Mouse (Mus musculus) urinary bladder, postnatal 10 days (tissue): ENCODE results near the gene Fscn2.

ENCODE experiments used
- DNase-seq: peaks from one replicate; pipeline ENCODE4 v3.0.0; 2022; ENCODE audit warnings: low spot score

Gene Fscn2

DNA sequence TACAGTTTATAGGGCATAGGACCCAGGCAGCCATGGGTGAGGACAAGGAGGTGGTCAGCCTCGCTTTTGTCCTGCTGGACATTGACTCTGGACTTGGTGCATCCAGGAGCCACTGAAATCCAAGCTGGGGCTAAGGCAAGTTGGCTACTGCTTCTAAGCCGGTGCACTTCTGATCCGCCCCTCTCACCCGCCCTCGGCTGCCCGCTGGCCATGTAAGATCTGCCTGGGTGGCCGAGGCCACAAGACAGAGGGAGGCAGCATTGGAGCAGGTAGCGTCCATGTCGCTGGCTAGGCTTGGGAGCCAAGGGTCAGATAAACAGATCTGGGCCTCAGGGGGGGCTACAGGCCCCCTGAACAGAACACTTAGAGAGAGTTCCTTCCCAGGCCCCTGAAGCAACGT lies at the start of gene Fscn2:
Gene Fscn2 (plus strand): TSS at position 240 of the 400 bp plus-strand sequence.
- no peak for DNase-seq

DNA sequence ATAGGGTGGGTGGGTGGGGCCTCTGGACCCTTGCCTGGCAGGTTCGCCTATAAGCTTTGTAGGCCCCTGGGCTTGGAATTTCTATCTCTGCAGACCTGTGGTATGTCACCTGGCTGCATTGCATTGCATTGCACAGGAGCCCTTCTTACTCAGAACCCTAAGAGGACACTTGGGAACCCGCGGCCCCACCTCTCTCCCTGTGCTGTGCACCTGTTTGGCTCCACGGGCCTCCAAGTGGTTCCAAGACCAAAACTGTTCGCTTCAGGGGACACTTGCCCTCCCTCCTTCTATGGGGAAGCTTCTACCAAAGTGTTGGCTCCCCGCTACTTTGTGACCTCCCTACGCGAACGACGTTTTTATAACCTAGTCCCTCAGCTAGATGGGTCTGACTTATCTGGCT lies 49.8 kb upstream of the Fscn2 start:
- DNase-seq: peak; percentile 9

DNA sequence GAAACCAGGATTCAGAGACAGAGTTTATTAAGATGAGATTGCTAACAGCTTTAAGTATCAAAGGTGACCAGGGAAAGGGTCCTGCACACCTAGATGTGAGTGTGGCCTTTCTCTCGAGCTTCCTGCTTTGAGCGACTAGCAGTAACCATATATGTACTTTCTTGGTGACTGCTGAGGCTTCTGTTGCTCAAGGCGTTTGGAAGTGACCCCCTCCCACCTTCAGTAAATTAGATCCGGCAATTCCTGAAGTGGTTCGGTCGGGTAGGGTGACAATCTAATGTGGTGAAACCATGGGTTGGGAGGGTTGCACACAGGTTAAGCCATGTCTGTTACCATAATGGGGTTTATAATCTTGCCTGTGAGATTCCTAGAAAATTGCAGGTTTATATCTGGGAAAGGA lies 49.3 kb upstream of the Fscn2 start:
- no peak for DNase-seq

DNA sequence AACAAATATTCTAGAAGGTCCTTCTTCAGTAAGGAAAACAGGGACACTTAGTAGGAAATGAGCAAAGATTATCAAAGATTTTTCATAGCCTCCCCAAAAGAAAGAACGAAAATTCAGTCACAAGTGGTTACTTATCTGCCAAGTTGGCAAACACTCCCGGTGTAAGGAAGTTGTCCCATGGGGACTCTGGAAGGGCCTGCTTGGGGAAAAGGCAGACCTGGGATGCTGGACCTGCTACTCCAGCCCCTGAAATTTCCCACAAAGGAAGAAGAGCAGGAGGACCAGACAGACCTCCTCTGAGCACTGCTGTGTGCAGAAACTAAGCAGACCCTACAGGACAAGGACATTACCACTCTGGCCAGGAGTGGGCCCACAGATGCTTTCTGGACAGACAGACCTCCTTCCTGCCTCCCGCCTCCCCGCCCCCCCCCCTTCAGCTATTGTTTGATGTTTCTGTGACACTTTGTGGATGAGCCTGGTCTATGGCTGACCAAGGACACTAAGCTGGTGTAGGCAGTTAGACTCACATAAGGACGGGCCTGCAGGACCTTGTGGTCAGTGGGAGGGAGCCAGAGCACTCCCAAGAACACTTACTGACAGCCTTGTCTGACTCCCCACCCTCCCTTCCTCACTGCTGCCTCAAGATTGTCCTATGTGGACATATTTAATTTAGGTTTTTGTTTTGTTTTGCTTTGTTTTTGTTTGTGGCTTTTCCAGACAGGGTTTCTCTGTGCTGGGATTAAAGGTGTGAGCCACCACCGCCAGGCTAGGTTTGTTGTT lies 47.2 kb upstream of the Fscn2 start:
- DNase-seq: no peak

DNA sequence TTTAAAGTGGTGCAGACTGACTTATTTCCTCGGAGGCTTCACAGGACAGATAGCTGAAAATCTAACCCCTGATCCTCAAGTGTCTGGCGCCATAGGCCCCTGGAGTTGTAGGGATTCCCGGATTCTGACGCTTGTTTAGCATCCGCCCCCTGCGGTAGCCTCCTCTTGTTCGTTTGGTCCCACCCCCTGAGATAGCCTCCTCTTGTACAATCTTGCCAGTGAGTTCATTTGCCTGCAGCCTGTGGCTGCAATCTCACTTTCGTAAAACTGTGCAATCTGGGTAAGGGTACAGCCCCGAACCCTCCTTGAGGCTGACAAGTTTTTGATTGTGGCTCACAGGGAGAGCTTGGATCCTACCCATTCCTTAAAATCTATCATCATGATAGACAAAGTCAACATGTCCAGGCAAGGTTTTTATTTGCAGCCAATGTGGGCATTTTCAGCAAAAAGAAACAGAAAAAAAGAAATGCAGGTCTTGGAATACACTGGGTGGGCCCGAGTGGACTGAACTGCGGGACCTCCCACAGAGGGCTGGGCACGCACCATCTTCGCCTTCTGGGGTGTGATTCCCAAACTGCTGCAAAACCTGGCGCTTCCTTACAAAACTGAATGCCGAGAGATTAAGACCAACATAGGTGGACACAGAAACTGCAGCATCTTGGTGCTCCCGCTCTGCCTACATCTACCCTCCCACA lies 46.5 kb upstream of the Fscn2 start:
- no peak for DNase-seq

DNA sequence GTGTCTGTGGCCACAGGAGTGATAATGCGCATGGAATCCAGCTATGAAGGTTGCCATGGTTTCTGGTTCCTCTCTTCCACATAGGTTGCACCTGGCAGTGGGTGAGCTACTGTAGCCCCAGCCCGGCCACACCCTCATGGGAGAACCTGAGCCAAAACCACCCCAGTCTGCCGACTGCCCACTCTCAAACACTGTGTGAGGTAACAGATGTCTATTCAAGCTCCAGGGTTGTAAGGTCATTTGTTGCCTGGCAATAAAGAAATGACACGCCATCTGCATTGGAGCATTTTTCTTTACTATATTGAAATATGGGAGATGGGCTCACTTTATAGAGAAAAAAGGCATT lies 45.9 kb upstream of the Fscn2 start:
- no peak for DNase-seq

DNA sequence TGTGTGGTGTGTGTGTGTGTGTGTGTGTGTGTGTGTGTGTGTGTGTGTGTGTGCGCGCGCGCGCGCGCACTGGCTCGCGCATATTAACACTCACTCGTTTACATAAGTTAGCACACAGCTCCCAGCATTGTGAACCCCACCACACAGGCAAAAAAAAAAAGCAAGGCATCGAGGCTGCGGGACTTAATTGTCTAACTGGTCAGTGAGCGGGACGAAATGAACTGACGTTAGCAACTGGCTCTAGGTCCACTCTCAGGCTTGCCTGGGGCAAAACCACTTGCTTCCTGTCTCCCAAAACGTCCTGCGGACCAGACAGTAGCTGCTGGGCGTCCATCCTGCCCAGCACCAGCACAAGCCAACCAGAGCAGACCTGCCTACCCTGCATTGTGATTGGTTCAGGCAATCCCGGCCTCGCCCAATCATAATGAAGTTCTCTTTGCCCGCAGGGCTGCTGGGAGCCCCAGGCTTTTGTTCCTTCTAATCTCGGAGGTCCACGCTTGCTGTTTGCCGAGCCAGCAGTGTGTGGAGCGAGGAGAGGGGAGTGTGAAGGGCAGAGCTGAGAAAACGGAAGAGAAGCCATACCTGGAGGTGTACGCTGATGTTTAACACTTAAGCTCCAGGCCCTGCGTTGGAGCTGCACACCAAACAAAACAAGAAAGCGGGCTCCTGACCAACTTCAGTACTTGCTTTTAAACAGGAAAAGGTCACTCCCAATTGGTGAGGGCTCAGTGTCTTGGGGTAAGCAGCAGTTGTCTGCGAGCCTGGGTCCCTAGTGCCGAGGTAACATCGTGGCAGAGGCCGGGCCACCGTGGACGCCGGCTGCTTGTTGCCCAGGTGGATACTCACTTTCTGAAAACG lies 45.3 kb upstream of the Fscn2 start:
- DNase-seq: peak; percentile 63

DNA sequence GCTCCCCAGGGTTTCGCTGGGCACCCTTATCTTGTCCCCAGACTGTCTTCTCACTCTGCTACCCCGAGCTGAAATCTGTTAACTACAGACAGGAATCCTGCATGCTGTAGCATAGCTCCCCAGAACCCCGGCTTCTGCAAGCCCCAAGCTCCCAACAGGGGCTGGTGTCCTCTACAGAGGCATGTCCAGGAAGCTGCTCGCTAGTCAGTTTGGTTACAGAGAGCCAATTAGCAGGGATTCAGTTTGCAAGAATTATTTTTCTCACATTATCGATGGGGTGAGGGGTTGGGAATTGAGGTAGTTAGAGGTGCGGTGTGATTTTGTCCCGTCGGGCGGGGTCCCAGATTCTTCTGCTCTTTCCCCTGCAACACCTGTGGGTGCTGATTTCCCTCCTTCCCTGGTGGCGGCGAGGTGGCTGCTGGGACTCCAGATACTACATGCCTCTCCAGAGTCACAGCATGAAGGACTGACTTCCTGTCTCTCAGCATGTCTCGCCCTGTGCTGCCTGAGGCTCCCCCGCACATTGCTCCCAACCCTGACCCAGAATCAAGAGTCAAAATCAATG lies 44.6 kb upstream of the Fscn2 start:
- DNase-seq: no peak

DNA sequence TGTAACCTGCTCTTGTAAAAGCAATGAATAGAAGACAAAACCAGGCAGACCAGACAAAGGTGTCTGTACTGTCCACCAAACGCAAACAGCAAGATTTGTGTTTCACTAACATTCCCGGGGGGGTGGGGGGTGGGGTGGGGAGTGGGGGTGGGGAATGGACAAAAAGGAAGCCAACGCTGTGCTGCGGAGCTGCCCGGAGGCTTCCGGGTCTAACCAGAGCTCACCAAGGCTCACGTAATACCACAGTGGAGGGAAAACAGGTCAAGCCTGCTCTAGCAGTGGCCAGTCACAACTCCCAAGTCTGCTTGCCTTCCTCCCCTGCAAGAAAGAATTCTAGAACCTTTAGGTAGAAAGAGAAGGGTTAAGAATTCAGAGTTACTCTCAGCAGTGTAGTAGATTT lies 43.9 kb upstream of the Fscn2 start:
- no peak for DNase-seq

DNA sequence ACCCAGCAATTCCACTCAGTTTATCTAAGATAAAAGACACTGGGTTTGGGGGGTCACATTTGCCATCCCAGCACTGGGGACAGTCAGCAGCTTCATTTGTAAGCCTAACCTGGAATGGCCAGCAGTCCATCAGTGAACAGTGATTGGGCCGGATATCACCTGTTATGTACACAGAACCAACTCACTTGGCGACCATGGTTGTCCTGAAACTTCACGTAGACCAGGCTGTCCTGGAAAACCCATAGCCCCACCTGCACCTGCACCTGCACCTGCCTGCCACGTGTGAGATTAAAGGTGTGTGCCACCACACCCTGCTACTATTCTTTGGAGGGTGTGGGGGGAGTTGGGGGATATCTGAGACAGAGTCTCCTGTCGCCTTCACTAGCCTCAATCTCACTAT lies 42.0 kb upstream of the Fscn2 start:
- no peak for DNase-seq

DNA sequence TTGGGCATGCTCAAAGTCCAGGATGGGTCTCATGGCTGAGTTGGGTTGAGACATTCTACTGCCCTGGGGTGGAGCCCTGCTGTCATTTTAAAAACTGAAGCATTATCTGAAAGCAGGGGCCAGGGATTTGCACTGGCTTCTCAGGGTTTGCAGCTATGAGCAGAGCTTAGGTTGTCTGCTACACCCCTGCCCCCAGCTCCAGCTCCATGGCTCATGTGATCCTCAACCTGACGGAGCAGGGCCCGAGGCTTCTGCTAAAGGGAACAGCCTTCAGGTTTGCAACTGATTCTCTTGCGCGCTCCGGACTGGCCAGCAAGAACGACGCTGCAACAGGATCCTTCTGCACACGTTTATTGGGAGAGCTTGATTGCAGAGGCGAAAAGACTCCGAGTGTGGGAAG lies 41.2 kb upstream of the Fscn2 start:
- no peak for DNase-seq

DNA sequence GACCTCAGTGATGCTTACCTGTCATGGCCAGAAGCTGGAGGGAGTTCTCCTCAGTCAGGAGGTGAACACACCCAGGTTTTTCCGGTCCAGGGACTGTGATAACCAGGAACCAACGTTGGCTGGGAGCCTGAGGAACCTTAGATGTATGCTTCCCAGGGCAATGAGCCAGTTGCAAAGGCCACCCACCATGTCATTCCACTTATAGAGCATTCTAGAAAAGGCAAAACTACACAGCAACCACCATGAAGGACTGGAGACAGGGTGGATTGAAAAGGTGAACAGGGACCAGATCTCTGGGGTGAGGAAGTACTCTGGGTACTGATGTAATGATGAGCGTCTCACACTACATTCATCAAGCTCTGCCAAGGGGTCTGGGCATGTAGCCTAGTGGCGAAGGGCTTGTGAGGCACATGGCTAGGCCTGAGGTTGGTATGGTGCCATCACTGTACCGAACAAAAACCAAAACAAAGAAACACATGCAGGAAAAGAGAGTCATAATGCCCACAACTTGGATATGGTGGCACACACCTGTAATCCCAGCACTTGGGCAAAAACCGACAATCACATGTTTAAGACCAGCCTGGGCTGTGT lies 25.8 kb upstream of the Fscn2 start:
- DNase-seq: no peak

DNA sequence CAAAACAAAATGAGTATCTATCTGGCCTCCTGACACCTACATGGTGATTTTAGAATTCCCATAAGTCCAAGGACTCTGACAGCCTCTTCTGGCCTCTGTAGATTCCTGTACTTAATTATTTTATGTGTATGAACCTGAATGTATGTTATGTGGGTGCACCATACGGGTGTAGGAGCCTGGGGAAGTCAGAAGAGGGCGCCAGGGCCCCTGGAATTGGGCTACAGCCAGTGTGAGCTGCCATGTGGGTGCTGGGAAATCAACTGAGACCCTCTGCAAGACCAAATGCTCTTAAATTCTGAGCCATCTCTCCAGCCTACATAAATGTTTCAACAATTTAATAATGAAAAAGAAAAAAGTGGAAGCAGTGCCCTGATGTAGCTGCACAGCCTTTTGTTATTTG lies 23.9 kb upstream of the Fscn2 start:
- DNase-seq: no peak

DNA sequence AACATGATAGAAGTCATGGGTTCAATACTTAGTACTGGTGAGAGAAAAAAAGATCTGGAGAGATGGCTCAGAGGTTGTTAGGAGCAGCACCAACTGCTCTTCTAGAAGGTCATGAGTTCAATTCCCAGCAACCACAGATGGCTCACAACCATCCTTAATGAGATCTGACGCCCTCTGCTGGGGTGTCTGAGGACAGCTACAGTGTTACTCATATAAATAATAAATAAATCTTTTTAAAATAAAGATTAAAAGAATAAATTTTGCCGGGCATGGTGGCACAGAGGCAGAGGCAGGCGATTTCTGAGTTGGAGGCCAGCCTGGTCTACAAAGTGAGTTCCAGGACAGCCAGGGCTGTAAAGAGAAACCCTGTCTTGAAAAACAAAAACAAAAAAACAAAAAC lies 22.5 kb upstream of the Fscn2 start:
- no peak for DNase-seq

DNA sequence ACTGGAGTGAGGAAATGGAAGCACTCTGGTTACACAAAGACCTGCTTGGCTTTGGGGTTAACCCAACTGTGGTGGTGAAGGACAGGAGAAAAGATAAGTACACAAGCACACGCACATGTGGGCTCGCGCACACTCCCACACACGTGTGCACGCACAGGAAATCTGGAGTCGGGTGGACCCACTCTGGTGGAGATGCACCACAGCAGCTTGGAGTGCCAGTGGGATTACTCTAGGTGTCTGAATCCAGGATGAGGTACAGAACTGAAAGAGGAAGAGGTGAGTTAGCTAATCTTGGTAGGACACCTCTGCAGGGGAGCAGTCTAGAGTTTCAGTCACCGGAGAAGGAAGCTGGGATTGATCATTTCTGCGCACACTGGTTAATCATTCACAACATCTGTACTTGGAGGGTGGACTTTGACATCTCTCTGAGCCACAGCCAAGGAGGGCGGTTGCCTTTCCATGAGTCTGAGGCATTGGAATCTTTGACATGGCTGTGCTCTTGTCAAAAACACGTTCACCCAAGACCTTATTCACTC lies 21.3 kb upstream of the Fscn2 start:
- no peak for DNase-seq

DNA sequence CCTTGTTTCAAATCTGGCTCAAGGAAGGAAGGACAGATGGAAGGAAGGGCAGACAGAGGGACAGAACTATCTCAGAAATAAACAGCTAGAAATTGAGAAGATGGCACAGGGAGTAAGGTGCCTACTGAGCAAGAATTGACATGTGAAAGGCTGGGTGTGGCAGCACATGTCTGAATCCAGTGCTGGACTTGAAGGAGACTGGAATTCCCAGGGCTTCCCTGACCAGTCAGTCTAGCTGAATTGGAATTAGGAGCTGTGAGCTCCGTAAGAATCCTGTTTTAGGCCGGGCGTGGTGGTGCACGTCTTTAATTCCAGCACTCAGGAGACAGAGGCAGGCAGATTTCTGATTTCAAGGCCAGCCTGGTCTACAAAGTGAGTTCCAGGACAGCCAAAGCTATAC lies 19.7 kb upstream of the Fscn2 start:
- DNase-seq: no peak

DNA sequence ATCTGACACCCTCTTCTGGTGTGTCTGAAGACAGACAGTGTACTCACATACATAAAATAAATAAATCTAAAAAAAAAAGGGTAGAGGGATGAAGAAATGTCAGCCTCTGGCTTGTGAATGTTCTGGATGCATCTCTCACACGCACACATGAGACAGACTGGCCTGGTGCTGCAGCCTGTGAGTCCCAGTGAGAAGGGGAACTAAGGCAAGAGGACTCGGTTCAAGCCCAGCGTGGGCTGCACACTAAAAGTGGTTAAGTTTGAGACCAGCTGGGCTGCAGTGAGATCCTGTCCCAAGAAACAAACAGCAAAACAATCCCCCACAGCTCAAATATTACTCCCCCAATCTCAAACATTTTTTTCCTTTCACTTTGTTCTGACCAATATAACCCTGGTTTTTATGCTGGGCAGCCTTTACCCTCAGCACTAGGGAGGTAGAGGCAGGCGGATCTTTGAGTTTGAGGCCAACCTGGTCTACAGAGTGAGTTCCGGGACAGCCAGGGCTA lies 18.6 kb upstream of the Fscn2 start:
- no peak for DNase-seq

DNA sequence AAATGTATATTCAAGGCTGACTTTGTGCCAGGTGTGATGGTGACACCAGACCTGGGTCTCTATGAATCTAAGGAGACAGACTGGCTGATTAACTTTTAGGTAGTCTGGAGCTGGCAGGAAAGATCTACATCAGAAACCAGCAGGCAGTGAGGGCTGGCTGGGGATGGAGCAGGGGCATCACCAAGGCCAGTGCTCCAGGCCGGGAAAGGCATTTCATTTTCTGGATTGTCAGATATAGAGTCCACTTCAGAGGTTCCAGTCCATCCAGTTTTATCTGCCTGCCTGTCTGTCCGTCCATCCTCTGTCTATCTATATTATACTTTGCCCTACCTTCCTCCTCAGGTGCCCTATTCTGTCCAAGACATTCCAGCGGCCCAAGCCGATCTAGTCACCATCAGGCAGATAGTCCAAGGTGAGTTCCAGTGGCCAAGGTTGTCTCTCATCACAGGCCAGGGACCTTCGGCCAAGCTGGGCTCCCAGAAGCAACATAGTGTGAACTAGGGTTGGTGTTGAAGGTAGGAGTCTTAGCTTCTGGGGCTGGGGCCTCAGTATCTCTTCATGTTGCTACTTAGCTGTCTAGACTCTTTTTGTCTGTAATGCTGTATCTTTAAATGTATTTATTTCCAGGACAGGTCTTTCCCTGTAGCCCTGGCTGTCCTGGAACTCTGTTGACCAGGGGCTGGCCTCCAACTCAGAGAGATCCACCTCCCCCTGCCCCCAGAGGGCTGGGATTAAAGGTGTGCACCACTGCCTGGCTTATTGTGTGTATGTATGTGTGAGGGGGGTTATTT lies 17.6 kb upstream of the Fscn2 start:
- no peak for DNase-seq

DNA sequence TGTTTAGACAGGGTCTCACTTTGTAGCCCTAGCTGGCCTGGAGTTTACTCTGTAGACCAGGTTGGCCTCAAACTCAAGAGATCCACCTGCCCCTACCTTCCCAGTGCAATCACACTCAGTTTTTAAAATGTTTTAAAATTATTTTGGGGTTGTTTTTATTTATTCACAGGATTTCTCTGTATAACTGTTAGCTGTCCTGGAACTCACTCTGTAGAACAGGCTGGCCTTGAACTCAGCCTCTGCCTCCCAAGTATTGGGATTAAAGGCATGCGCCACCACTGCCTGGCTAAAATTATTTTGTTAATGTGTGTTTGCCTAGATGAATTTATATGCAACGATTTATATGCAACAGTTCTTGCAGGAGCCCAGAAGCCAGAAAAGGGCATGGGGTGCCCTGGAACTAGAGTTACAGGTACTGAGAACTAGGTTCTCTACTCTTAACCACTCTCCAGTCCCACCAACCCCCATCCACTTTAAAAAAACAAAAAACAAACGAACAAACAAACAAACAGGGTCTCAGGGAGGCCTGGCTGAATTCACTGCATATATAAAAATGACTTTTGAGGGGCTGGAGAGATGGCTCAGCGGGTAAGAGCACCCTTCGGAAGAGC lies 16.9 kb upstream of the Fscn2 start:
- no peak for DNase-seq

DNA sequence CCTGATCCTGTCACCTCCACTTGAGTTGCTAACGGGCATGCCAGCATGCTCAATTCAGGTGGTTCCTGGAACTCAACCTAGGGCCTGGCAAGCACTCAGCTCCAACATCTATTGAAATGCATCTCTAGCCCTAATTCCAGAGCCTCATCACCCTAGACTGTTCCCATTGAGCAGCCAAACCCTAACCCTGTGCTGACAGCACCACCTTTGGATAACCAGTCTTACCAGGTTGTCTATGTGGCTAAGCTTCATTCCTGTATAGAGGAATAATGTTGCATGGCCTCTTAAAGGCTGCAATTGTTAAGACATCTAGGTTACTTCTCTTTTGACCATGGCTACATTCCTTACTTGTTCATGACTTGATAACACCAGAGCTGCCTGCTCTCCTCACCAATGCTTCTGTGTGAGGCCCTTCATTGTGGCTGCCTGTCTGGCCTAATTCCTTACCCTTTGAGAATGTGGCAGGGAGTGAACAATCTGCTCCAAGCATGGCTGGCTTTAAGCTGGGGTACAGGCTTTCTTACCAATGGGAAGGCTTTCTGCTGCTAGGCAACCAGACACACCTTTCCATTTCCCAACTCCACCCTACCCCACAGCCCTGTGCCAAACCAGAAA lies 16.2 kb upstream of the Fscn2 start:
- DNase-seq: no peak
